Mouse (Mus musculus): ENCODE data around the gene Pgrmc2.

DNA sequence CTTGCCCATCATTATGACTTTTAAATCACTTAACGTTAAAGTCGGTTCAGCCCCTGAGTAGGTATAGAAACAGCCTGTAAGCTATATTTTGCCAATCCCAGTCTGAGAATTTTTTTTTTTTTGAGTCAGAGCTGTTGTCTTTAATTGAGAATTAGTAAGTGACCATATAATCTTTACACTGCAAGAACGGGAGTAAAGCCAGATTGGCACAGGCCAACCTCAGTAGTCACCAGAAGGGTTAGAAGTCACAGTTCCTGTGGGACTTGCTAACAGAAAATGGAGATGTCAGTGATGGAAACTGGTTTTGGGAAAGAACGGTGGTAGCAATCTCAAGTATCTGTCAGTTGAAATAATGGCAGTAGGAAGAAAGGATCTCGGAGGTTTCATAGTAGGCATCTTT, 1.6 kb upstream of the Pgrmc2 start:
- no peak for TF ChIP-seq MAFK (IDR thresholded peaks at IDR 0.05; ENCODE audit: insufficient read depth, low read depth, low read length)
- TF ChIP-seq CHD2 (IDR thresholded peaks at IDR 0.05; ENCODE audit: low read depth, low read length), result no peak
- no peak for TF ChIP-seq ZC3H11A (IDR thresholded peaks at IDR 0.05; ENCODE audit: borderline replicate concordance, low read depth, low read length)
- TF ChIP-seq HCFC1 (IDR thresholded peaks at IDR 0.05; ENCODE audit: borderline replicate concordance, insufficient read depth, low read length), result no peak
